Comparison of ENCODE assay signal across 8 mouse cellular contexts in the genomic region with DNA sequence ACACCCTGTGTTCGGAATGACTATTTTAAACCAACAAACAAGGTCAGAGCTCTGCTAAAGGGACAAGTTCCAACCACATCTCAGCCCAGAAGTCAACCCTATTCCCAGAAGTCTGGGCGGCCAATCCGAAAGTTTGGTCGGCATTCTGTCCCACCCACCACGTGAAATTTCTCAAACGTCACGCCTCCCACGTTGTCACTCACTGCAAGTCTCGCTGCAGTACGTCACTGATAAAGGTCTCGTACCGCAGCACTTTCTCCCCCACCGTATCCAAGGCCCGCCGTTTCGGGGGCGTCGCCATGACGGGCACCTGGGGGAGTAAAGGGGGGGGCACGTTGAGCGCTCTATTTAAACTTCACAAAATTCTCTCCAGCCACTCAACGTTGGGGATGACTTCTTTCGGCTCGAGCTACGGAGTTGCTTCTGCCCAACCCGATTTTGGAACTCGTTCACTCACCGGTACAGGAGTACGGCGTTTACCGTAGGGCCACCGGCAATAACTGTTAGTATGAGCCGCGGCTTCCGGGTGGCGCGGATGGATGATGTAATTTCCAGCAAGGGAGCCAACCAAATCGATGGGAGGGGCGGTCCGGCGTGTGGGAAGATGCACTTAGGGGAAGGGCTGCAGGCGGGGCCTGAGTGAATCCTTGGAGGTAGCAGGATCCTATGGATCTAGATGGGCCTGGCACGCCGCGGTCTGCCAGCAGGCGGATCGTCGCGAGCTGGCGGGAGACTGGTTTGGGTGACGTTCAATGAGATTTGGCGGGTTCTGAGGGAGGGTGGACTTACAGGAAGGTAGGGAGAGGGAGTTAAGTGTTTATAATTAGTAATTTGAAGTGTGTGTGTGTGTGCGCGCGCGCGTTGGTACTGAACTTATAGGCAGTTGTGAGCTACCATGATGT. TPM values are rescaled to one million over a fixed set of nuclear protein-coding genes. Genes with fewer than 3 reads are reported as not detected.
DNase-seq lines count a peak whose midpoint lies in the region; ATAC-seq and TF ChIP-seq lines count a peak whose summit lies in the region.

A gene (minus strand): TSS at position 541 of the 902 bp plus-strand sequence.

- ATAC-seq in forebrain, embryonic 13.5 days = peak; percentile 99
- ATAC-seq in neural tube, embryonic 15.5 days (ENCODE audit: low FRiP score) = peak; percentile 96

- TF ChIP-seq CTCF in E14TG2a.4 (conservative IDR thresholded peaks at IDR 0.05; ENCODE audit: low read length) = no peak

- H3K36me3 ChIP-seq in E14TG2a.4 (ENCODE audit: insufficient read depth, low read length) = peaks cover 33% of the 10 kb centered on the region
- peaks cover 12% of the 10 kb centered on the region for H3K36me3 ChIP-seq in forebrain, embryonic 13.5 days (ENCODE audit: poor library complexity, severe bottlenecking)
- no peaks in the 10 kb centered on the region; the same call in 1 of the 2 replicates for H3K36me3 ChIP-seq in neural tube, embryonic 15.5 days

- peak within 1 kb of the TSS; percentile 57; the same call in 1 of the 2 replicates for H3K27ac ChIP-seq in forebrain, embryonic 13.5 days
- peak within 1 kb of the TSS; percentile 82 for H3K27ac ChIP-seq in neural tube, embryonic 15.5 days (replicated peaks)

- peak within 1 kb of the TSS; percentile 56 for H3K4me2 ChIP-seq in forebrain, embryonic 13.5 days
- peak within 1 kb of the TSS; percentile 52 for H3K4me2 ChIP-seq in neural tube, embryonic 15.5 days

- peak within 1 kb of the TSS; percentile 57 for H3K9ac ChIP-seq in forebrain, embryonic 13.5 days
- H3K9ac ChIP-seq in neural tube, embryonic 15.5 days (replicated peaks) = peak within 1 kb of the TSS; percentile 45

- WGBS in forebrain, embryonic 13.5 days = 16% methylated on average over 56 of the region's 57 CpGs
- WGBS in neural tube, embryonic 15.5 days = 22% methylated on average over 57 of the region's 57 CpGs

- no peaks in the 10 kb centered on the region for H3K27me3 ChIP-seq in E14TG2a.4 (ENCODE audit: insufficient read depth, low read length)
- H3K27me3 ChIP-seq in forebrain, embryonic 13.5 days = no peaks in the 10 kb centered on the region
- no peaks in the 10 kb centered on the region for H3K27me3 ChIP-seq in neural tube, embryonic 15.5 days (replicated peaks)

- DNase-seq in c-Kit-positive CD71-positive TER-119-positive erythroid progenitor cells, embryonic 14.5 days (ENCODE audit: low spot score) = peak; percentile 83
- peak; percentile 90 to 92 for DNase-seq in heart, postnatal 10 days
- DNase-seq in layer of hippocampus, adult 11-12 months (ENCODE audit: low spot score) = peak; percentile 87
- DNase-seq in lung, adult 18-20 months = peak; percentile 89 to 91
- peak; percentile 90 for DNase-seq in testis, postnatal 14 days (ENCODE audit: low spot score)

- H3K4me3 ChIP-seq in E14TG2a.4 (replicated peaks; ENCODE audit: low read length) = peak within 1 kb of the TSS; percentile 83
- H3K4me3 ChIP-seq in forebrain, embryonic 13.5 days = peak within 1 kb of the TSS; percentile 51
- peak within 1 kb of the TSS; percentile 50 for H3K4me3 ChIP-seq in neural tube, embryonic 15.5 days (replicated peaks)

- peaks cover 9% of the 10 kb centered on the region; the same call in 1 of the 2 replicates for H3K4me1 ChIP-seq in E14TG2a.4 (replicated peaks; ENCODE audit: low read depth, low read length)
- no peaks in the 10 kb centered on the region for H3K4me1 ChIP-seq in forebrain, embryonic 13.5 days
- H3K4me1 ChIP-seq in neural tube, embryonic 15.5 days = peaks cover 2% of the 10 kb centered on the region; the same call in 1 of the 2 replicates

- intact Hi-C loops in heart, postnatal 10 days (cut with DNase I) = no loop called here

- H3K9me3 ChIP-seq in E14TG2a.4 (ENCODE audit: low read length) = no peaks in the 10 kb centered on the region
- H3K9me3 ChIP-seq in forebrain, embryonic 13.5 days (replicated peaks) = no peaks in the 10 kb centered on the region
- no peaks in the 10 kb centered on the region for H3K9me3 ChIP-seq in neural tube, embryonic 15.5 days (replicated peaks)

RNA-seq across cellular contexts. Expression of the gene that starts here (rescaled TPM):
- 62.2 and 65.8 TPM in 2 replicates for polyA plus RNA-seq in forebrain, embryonic 13.5 days (2015; fragmentation: Nextera tagmentation; extraction: Ambion mirVana)
- total RNA-seq in heart, postnatal 10 days (2021) = 10 to 100 TPM; 33.4 to 36.7 TPM
- polyA plus RNA-seq in neural tube, embryonic 15.5 days (2015; fragmentation: Nextera tagmentation; extraction: Ambion mirVana) = 32.0 and 33.0 TPM in 2 replicates

Comparison
In these comparisons a context has a peak if more than half of its experiments do, and no peak if none do; other contexts are left out.
1. Peak in every context shown above with its lines: DNase-seq, ATAC-seq, H3K4me3 ChIP-seq and H3K27ac ChIP-seq.